Mouse (Mus musculus) heart, postnatal 0 days (tissue): ENCODE results near the gene Gm826.

Experiments
- CTCF ChIP-seq: IDR thresholded peaks from 2 replicates; pipeline ENCODE4 v1.5.1; 2016; ENCODE audit warnings: antibody characterized with exemption, control low read depth, low read depth
- EP300 ChIP-seq: IDR thresholded peaks from 2 replicates; pipeline ENCODE4 v1.6.1; 2016; ENCODE audit warnings: antibody characterized with exemption, low read depth

GRCm38 (mm10) chr2:160335043-160335442 lies 1.1 kb upstream of the Gm826 start:
- TF ChIP-seq CTCF (no peak), EP300 (no peak)
